Mouse (Mus musculus) midbrain, embryonic 11.5 days (tissue): ENCODE data around the gene Zbtb8a. TPM values are rescaled to one million over a fixed set of nuclear protein-coding genes. Genes with fewer than 3 reads are reported as not detected.
"Not testable (repeated sequence)": the region's sequence is repeated elsewhere in the genome, so short reads cannot be mapped to it uniquely, and the experiment has no call there.

ENCODE experiments used
- ATAC-seq: fragments of 200-750 bp; cut with Nextera tagmentation; 2 replicates; pipeline ENCODE4 v1.8.0; 2017; ENCODE audit warnings: moderate TSS enrichment, moderate library complexity; ENCODE audit not compliant: low FRiP score
- DNase-seq: peaks from one replicate; pipeline ENCODE4 v3.0.0; 2015; ENCODE audit warnings: low spot score; ENCODE audit errors: missing footprints
- H3K27ac ChIP-seq: fragments of 300-500 bp; sonication (generic); 2 replicates; pipeline ENCODE4 v1.5.1; 2014; ENCODE audit warnings: low read depth, low read length
- H3K27me3 ChIP-seq: fragments of 300-500 bp; sonication (generic); 2 replicates; pipeline ENCODE4 v1.6.1; 2014; ENCODE audit warnings: mild to moderate bottlenecking, low read length, moderate library complexity, mixed read lengths; ENCODE audit not compliant: control insufficient read depth, insufficient read depth
- H3K36me3 ChIP-seq: fragments of 300-500 bp; sonication (generic); 2 replicates; pipeline ENCODE4 v1.6.1; 2014; ENCODE audit warnings: mild to moderate bottlenecking, low read length, moderate library complexity, mixed read lengths; ENCODE audit not compliant: control insufficient read depth, insufficient read depth
- H3K4me1 ChIP-seq: fragments of 300-500 bp; sonication (generic); 2 replicates; pipeline ENCODE4 v1.6.1; 2014; ENCODE audit warnings: low read length; ENCODE audit not compliant: control insufficient read depth, insufficient read depth
- H3K4me2 ChIP-seq: fragments of 300-500 bp; sonication (generic); 2 replicates; pipeline ENCODE4 v1.6.1; 2014; ENCODE audit warnings: mild to moderate bottlenecking, moderate library complexity
- H3K4me3 ChIP-seq: fragments of 300-500 bp; sonication (generic); 2 replicates; pipeline ENCODE4 v1.5.1; 2014; ENCODE audit warnings: low read depth, low read length
- H3K9ac ChIP-seq: fragments of 300-500 bp; sonication (generic); 2 replicates; pipeline ENCODE4 v1.6.1; 2014; ENCODE audit warnings: low read length
- H3K9me3 ChIP-seq: fragments of 300-500 bp; sonication (generic); 2 replicates; pipeline ENCODE4 v1.6.1; 2016; ENCODE audit warnings: low read length; ENCODE audit not compliant: control insufficient read depth
- whole genome bisulfite sequencing: fragments of 180-500 bp; shearing (Covaris S2); extraction: QIAGEN DNeasy Blood & Tissue Kit; methylation state at CpG from one replicate; pipeline ENCODE4 v1.1.7; 2014; 5-methylcytosine and 5-hydroxymethylcytosine counted together
- polyA plus RNA-seq: library from polyadenylated mRNA; unstranded; fragments of >200 nt; fragmentation: Nextera tagmentation; extraction: Ambion mirVana; gene quantifications from 2 replicates; pipeline ENCODE4 v1.2.1, GENCODE M21; 2014

The Zbtb8a gene
- polyA plus RNA-seq: 6.7 and 8.3 TPM in 2 replicates

DNA sequence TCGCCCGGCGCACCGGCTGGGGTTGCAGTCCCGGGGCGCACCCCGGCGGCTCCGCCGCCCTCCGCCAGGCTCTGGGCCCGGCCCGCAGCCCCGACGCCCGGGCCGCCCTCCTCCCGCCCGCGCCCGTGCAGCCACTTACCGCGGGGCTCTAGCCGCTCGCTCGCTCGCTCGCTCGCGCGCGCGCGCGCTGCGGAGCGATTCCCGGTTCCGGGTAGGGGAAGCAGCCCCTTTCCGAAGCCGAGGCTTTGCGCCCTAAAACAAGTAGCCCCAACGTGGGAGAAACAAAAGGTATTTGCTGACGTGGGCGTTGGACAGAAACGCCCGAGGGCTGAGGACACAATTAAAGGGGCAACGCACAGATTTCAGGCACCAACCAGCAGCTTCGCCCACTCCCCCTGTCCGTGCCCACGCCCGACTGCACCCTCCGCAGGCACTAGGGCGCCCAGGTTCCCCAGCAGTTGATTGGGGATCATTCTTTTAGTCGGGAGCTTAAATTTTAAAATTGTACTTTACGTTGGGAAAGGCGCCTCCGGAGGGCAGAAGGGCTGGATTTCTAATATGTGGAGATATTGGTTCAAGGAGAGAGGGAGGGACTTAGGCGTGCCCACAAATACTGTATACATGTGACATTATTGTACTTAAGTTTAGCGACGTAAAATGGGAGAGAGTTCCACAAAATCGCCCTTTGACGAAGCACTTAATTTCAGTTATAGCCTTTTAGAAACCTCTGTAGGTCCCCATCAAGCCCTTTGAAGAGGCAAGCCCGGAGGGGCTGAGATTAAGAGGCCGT, at the start of gene Zbtb8a:
Gene Zbtb8a (minus strand): TSS at position 516 of the 790 bp plus-strand sequence.
- H3K27me3 ChIP-seq: peaks cover 19% of the 10 kb centered on the region; the same call in 1 of the 2 replicates

DNA sequence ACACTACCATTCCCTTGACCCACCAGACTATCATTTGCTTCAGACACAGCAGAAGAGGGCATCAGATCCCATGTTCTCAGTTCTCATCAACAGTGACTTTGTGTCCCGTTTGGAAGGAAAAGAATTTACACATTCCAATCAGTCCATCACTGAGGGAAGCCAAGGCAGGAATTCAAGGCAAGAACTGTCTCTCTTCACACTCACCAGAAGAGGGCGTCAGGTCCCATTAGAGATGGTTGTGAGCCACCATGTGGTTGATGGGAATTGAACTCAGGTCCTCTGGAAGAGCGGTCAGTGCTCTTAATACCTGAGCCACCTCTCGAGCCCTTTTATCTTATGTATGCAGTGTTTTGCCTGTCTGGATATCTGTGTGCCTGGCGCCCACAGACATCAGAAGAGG, 40.4 kb upstream of the Zbtb8a start:
- Histone ChIP-seq H3K4me3 (no peak overlapping the region), H3K27me3 (no peaks in the 10 kb centered on the region), H3K9me3 (no peaks in the 10 kb centered on the region), H3K4me1 (no peaks in the 10 kb centered on the region), H3K36me3 (no peaks in the 10 kb centered on the region), H3K27ac (no peak overlapping the region), H3K4me2 (no peak overlapping the region), H3K9ac (no peak overlapping the region)
- ATAC-seq: no peak
- WGBS: 76% methylated on average over 5 of the region's 5 CpGs
- no peak for DNase-seq

More for the DNA sequence above, at the start of gene Zbtb8a:
- Histone ChIP-seq H3K4me3 (peak within 1 kb of the TSS; percentile 73), H3K36me3 (no peaks in the 10 kb centered on the region), H3K27ac (peak within 1 kb of the TSS; percentile 47; the same call in 1 of the 2 replicates), H3K4me2 (peak within 1 kb of the TSS; percentile 64), H3K9ac (peak within 1 kb of the TSS; percentile 91), H3K9me3 (no peaks in the 10 kb centered on the region), H3K4me1 (peaks cover 7% of the 10 kb centered on the region)
- WGBS: 2% methylated on average over 54 of the region's 65 CpGs
- DNase-seq (peak; percentile 97), ATAC-seq (peak; percentile 80)

DNA sequence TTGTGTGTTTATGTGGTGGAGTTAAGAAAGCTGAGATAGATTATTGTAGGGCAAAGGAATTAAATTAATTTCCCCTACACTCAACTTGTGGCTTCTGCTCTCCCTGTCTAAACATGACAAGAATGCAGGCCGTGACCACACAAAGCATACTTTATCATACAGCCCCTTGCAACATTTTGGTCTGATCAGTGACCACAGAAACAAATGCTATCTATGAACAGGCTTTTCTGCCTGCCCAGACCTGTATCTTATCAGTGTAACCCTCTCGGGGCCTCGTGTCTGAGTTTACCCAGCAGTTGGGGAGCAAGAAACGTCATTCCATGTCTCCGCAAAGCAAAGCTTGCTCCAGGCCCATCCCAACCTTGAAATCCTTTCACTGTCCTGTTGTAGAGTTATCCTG, 38.6 kb upstream of the Zbtb8a start:
- 92% methylated on average over 5 of the region's 5 CpGs for WGBS
- ATAC-seq (no peak), DNase-seq (no peak)
- Histone ChIP-seq H3K27ac (no peak overlapping the region), H3K36me3 (no peaks in the 10 kb centered on the region), H3K9me3 (no peaks in the 10 kb centered on the region), H3K4me3 (no peak overlapping the region), H3K4me1 (no peaks in the 10 kb centered on the region), H3K9ac (no peak overlapping the region), H3K27me3 (no peaks in the 10 kb centered on the region), H3K4me2 (no peak overlapping the region)

DNA sequence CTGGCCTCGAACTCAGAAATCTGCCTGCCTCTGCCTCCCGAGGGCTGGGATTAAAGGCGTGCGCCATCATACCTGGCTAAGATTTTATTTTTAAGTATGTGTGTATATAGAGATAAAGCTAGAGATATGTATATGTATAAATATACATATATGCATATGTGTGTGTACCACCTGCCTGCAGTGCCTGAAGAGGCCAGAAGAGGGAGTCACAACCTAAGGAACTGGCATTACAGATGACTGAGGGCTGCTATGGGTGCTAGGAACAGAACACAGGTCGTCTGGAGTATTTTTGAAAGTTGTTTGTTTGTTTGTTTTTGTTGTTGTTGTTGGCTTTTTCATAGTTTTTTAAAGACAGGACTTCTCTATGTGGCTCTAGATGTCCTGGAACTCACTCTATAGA, 38.0 kb upstream of the Zbtb8a start:
- H3K4me1 ChIP-seq: no peaks in the 10 kb centered on the region
- H3K9ac ChIP-seq: no peak overlapping the region
- no peaks in the 10 kb centered on the region for H3K27me3 ChIP-seq
- H3K9me3 ChIP-seq: no peaks in the 10 kb centered on the region
- no peak for ATAC-seq
- DNase-seq: no peak
- H3K4me3 ChIP-seq: no peak overlapping the region
- no peak overlapping the region for H3K27ac ChIP-seq
- no peaks in the 10 kb centered on the region for H3K36me3 ChIP-seq
- 92% methylated on average over 5 of the region's 5 CpGs for WGBS
- H3K4me2 ChIP-seq: no peak overlapping the region

GRCm38 (mm10) chr4:129410991-129411390, 33.1 kb upstream of the Zbtb8a start:
- Histone ChIP-seq H3K27me3 (no peaks in the 10 kb centered on the region), H3K9ac (no peak overlapping the region), H3K4me2 (no peak overlapping the region), H3K4me3 (no peak overlapping the region), H3K36me3 (no peaks in the 10 kb centered on the region), H3K9me3 (no peaks in the 10 kb centered on the region), H3K4me1 (no peaks in the 10 kb centered on the region), H3K27ac (no peak overlapping the region)
- ATAC-seq (no peak), DNase-seq (no peak)

DNA sequence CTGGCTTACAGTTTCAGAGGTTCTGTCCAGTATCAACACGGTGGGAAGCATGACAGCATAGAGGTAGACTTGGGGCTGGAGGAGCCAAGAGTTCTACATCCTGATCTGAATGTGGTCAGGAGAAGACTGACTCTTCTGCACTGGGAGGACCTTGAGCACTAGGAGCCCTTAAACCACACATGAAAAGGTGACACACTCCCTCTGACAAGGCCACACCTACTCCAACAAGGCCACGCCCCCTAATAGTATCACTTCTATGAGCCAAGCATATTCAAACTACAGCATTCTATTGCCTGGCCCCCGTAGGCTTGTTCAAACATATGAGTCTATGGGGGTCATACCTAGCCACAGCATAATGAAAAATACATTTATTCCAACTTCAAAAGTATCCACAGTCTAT, 32.6 kb upstream of the Zbtb8a start:
- H3K4me2 ChIP-seq, ATAC-seq, H3K4me1 ChIP-seq, H3K27me3 ChIP-seq, H3K27ac ChIP-seq, H3K36me3 ChIP-seq, H3K9me3 ChIP-seq, DNase-seq, H3K9ac ChIP-seq, H3K4me3 ChIP-seq: not testable (repeated sequence)
- 90% methylated on average over 3 of the region's 3 CpGs for WGBS

DNA sequence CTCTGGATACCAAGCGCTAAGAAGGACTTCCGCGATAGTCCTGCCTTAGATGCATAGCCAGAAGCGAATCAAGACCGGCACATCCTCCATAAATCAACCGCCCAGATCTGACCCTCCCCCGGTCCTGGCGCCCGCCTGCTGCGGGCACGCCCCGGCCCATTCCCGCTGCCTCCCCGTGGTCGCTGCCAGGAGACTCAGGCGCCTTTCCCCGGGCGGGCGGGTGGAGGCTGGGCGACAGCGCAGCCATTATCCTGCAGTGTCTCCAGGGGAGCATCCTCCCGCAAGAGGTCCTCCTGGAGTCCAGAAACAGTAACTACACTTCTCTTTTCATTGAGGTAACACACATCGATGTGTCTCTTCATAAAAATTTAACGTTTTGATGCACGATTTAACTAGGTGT, 28.5 kb upstream of the Zbtb8a start:
- DNase-seq (peak; percentile 89), ATAC-seq (no peak)
- Histone ChIP-seq H3K9me3 (no peaks in the 10 kb centered on the region), H3K4me3 (peak overlapping the region; percentile 33), H3K4me1 (no peaks in the 10 kb centered on the region), H3K27ac (no peak overlapping the region), H3K36me3 (no peaks in the 10 kb centered on the region), H3K9ac (peak overlapping the region; percentile 50; the same call in 1 of the 2 replicates), H3K4me2 (peak overlapping the region; percentile 56), H3K27me3 (no peaks in the 10 kb centered on the region)
- 5% methylated on average over 25 of the region's 25 CpGs for WGBS

- Histone ChIP-seq H3K4me2 (no peak overlapping the region), H3K27me3 (no peaks in the 10 kb centered on the region), H3K27ac (no peak overlapping the region), H3K9me3 (no peaks in the 10 kb centered on the region), H3K36me3 (no peaks in the 10 kb centered on the region), H3K9ac (no peak overlapping the region), H3K4me1 (no peaks in the 10 kb centered on the region), H3K4me3 (no peak overlapping the region)
- 86% methylated on average over 4 of the region's 4 CpGs for WGBS
- no peak for DNase-seq
- no peak for ATAC-seq
Observed at GRCm38 (mm10) chr4:129399813-129400212, 21.9 kb upstream of the Zbtb8a start.

DNA sequence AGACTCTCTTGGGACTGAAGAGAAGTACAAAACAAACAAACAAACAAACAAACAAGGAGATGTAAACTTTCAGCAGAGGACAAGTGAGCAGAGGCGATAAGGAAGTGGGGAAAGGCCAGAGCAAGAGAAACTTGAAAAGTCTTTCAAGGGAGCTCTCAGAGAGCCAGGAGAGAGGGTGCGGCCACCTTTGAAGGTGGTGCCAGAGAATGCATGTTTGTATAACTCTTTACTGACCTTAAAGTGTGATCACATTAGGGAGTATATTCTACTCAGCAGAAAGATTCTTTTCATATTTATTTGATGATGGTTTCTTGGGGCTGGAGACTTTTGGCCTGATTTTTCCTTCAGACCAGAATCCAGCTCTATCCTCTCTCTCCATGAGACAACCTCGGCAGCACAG, 19.0 kb upstream of the Zbtb8a start:
- 85% methylated on average over 3 of the region's 3 CpGs for WGBS
- no peaks in the 10 kb centered on the region for H3K4me1 ChIP-seq
- H3K4me3 ChIP-seq: no peak overlapping the region
- no peaks in the 10 kb centered on the region for H3K27me3 ChIP-seq
- no peaks in the 10 kb centered on the region for H3K36me3 ChIP-seq
- no peak overlapping the region for H3K27ac ChIP-seq
- no peak overlapping the region for H3K4me2 ChIP-seq
- ATAC-seq: no peak
- no peak overlapping the region for H3K9ac ChIP-seq
- DNase-seq: no peak
- no peaks in the 10 kb centered on the region for H3K9me3 ChIP-seq
